Mouse (Mus musculus) kidney, adult 2 months (tissue): ENCODE measurements around the gene Pik3c2b.

ENCODE experiments used
- CTCF ChIP-seq: fragments of 200-500 bp; conservative IDR thresholded peaks from 2 replicates; pipeline ENCODE4 v1.5.1; 2011; ENCODE audit warnings: low read depth, mild to moderate bottlenecking, control low read depth, low read length, moderate library complexity, mixed read lengths; ENCODE audit not compliant: insufficient read depth, insufficient read length
- POLR2A ChIP-seq: fragments of 200-500 bp; IDR thresholded peaks from one replicate; pipeline ENCODE4 v1.6.1; 2011; ENCODE audit warnings: low read depth, low read length, control low read depth

- TF ChIP-seq CTCF (no peak), POLR2A (no peak)
Observed at GRCm38 (mm10) chr1:133060681-133061080, 15.2 kb downstream of the Pik3c2b start.
